Mouse (Mus musculus) splenic B cell, adult 2 months (primary cell): ENCODE measurements around the gene Trim69.
"Not testable (repeated sequence)": the region's sequence is repeated elsewhere in the genome, so short reads cannot be mapped to it uniquely, and the experiment has no call there.

Experiments
- DNase-seq: peaks from one replicate; pipeline ENCODE4 v3.0.0-alpha.2; 2011; ENCODE audit warnings: low read depth, low spot score
- H3K27me3 ChIP-seq: 2 replicates; pipeline ENCODE4 v1.6.1; 2012; ENCODE audit warnings: mild to moderate bottlenecking, low read length, moderate library complexity, mixed read lengths; ENCODE audit not compliant: control insufficient read depth, poor library complexity, insufficient read depth, severe bottlenecking
- H3K36me3 ChIP-seq: 2 replicates; pipeline ENCODE4 v1.6.1; 2012; ENCODE audit warnings: mild to moderate bottlenecking, low read length, moderate library complexity, mixed read lengths; ENCODE audit not compliant: control insufficient read depth, poor library complexity, insufficient read depth, severe bottlenecking

Trim69 gene

GRCm38 (mm10) chr2:122217075-122217474 lies 56.6 kb downstream of the Trim69 start:
- not testable (repeated sequence) for DNase-seq, H3K27me3 ChIP-seq, H3K36me3 ChIP-seq

GRCm38 (mm10) chr2:122218234-122218633 lies 57.7 kb downstream of the Trim69 start:
- Histone ChIP-seq H3K36me3 (no peaks in the 10 kb centered on the region), H3K27me3 (no peaks in the 10 kb centered on the region)
- no peak for DNase-seq

GRCm38 (mm10) chr2:122221378-122221777 lies 60.9 kb downstream of the Trim69 start:
- DNase-seq = no peak
- no peaks in the 10 kb centered on the region for H3K27me3 ChIP-seq
- no peaks in the 10 kb centered on the region for H3K36me3 ChIP-seq

DNA sequence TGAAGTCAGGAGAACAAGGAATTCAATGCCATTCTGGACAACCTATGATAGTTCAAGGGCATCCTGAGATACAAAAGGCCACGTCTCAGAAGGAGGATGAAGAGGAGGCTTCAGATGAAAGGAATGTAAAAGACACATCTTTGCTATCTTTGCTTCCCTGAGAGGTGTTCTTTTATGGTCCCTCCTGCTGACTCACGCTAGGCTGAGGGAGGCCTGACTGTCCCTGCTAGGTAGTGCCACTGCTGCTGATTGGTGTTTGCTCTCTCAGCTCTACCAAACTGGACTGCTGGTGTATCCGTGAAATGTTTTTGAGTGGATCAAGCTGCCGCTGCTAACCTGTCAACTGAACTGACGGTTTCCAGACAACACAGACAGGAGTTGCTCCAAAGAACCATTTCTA lies 61.3 kb downstream of the Trim69 start:
- no peak for DNase-seq

GRCm38 (mm10) chr2:122222272-122222671 lies 61.8 kb downstream of the Trim69 start:
- no peaks in the 10 kb centered on the region for H3K27me3 ChIP-seq
- DNase-seq = peak; percentile 51
- no peaks in the 10 kb centered on the region for H3K36me3 ChIP-seq

More for the DNA sequence above, 61.3 kb downstream of the Trim69 start:
- Histone ChIP-seq H3K36me3 (no peaks in the 10 kb centered on the region), H3K27me3 (no peaks in the 10 kb centered on the region)

- no peak for DNase-seq
- no peaks in the 10 kb centered on the region for H3K36me3 ChIP-seq
- no peaks in the 10 kb centered on the region for H3K27me3 ChIP-seq
Observed at GRCm38 (mm10) chr2:122223654-122224053, 63.2 kb downstream of the Trim69 start.
